ENCODE assay signal across 8 mouse cellular contexts in genomic region chr4:48051674-48052121, GRCm38 (mm10). TPM values are rescaled to one million over a fixed set of nuclear protein-coding genes. Genes with fewer than 3 reads are reported as not detected.
A peak's percentile ranks its signal among the peaks of the same experiment; 100 is the strongest.
DNase-seq lines count a peak whose midpoint lies in the region; ATAC-seq lines count a peak whose summit lies in the region.

No protein-coding gene starts in this region.

- no peaks in the 10 kb centered on the region for H3K36me3 ChIP-seq in limb, embryonic 13.5 days
- no peaks in the 10 kb centered on the region for H3K36me3 ChIP-seq in neural tube, embryonic 15.5 days

- peak overlapping the region; percentile 48 for H3K9ac ChIP-seq in limb, embryonic 13.5 days
- H3K9ac ChIP-seq in neural tube, embryonic 15.5 days (replicated peaks): peak overlapping the region; percentile 20; the same call in 1 of the 2 replicates

- peak overlapping the region; percentile 66 for H3K4me2 ChIP-seq in limb, embryonic 13.5 days (replicated peaks)
- H3K4me2 ChIP-seq in neural tube, embryonic 15.5 days: peak overlapping the region; percentile 63

- H3K4me1 ChIP-seq in limb, embryonic 13.5 days: peaks cover 31% of the 10 kb centered on the region
- H3K4me1 ChIP-seq in neural tube, embryonic 15.5 days: peaks cover 36% of the 10 kb centered on the region

- WGBS in limb, embryonic 13.5 days: under 1% methylated on average over 37 of the region's 37 CpGs
- WGBS in neural tube, embryonic 15.5 days: 4% methylated on average over 37 of the region's 37 CpGs

- DNase-seq in adrenal gland, adult 2 months: peak; percentile 58
- no peak for DNase-seq in adrenal gland, postnatal 4 days (ENCODE audit: low spot score in 2 of 2)
- peak; percentile 37 for DNase-seq in thymus, postnatal 4 days
- DNase-seq in thymus, postnatal 25 days: no peak
- no peak for DNase-seq in layer of hippocampus, postnatal 14 days (ENCODE audit: low spot score in 2 of 2)
- DNase-seq in kidney, postnatal 25 days: no peak

- peaks cover 94% of the 10 kb centered on the region for H3K27me3 ChIP-seq in limb, embryonic 13.5 days
- H3K27me3 ChIP-seq in neural tube, embryonic 15.5 days (replicated peaks): peaks cover 66% of the 10 kb centered on the region

- H3K9me3 ChIP-seq in limb, embryonic 13.5 days: no peaks in the 10 kb centered on the region
- no peaks in the 10 kb centered on the region for H3K9me3 ChIP-seq in neural tube, embryonic 15.5 days (replicated peaks)

- no peak for ATAC-seq in limb, embryonic 13.5 days (ENCODE audit: low FRiP score, low read depth)
- no peak for ATAC-seq in neural tube, embryonic 15.5 days (ENCODE audit: low FRiP score)

- no peak overlapping the region for H3K27ac ChIP-seq in limb, embryonic 13.5 days
- no peak overlapping the region for H3K27ac ChIP-seq in neural tube, embryonic 15.5 days (replicated peaks)

- peak overlapping the region; percentile 39 for H3K4me3 ChIP-seq in limb, embryonic 13.5 days
- peak overlapping the region; percentile 34 for H3K4me3 ChIP-seq in neural tube, embryonic 15.5 days (replicated peaks)

RNA-seq across cellular contexts. Expression of gene Nr4a3, which starts 6.7 kb away (rescaled TPM):
- 100 to 1,000 TPM in 1 of 2 experiments, 10 to 100 TPM in 1; 45.6 to 171 TPM for total RNA-seq in adrenal gland, adult 2 months (2021)
- polyA plus RNA-seq in adrenal gland, adult 2 months (2012; rRNA removed): 108 and 138 TPM in 2 replicates
- 10 to 100 TPM; 31.5 to 36.2 TPM for total RNA-seq in adrenal gland, postnatal 4 days (2021)
- 0.31 and 0.34 TPM in 2 replicates for polyA plus RNA-seq in limb, embryonic 13.5 days (2015; fragmentation: Nextera tagmentation; extraction: Ambion mirVana)
- 1.8 and 2.7 TPM in 2 replicates for polyA plus RNA-seq in neural tube, embryonic 15.5 days (2015; fragmentation: Nextera tagmentation; extraction: Ambion mirVana)
- total RNA-seq in layer of hippocampus, postnatal 14 days (2021): 10 to 100 TPM; 90.2 to 95.4 TPM

Comparison
In these comparisons a context has a peak if more than half of its experiments do, and no peak if none do; other contexts are left out.
1. DNase-seq: peak in adrenal gland, adult 2 months (single experiment) and thymus, postnatal 4 days (single experiment); none in adrenal gland, postnatal 4 days (0 of 2), thymus, postnatal 25 days (single experiment), layer of hippocampus, postnatal 14 days (0 of 2) and kidney, postnatal 25 days (0 of 2).